ENCODE assay signal across 8 mouse cellular contexts in genomic region chr9:108517931-108518332, GRCm38 (mm10). TPM values are rescaled to one million over a fixed set of nuclear protein-coding genes. Genes with fewer than 3 reads are reported as not detected.
DNase-seq lines count a peak whose midpoint lies in the region; ATAC-seq and TF ChIP-seq lines count a peak whose summit lies in the region.

No protein-coding gene starts in this region.

- H3K4me3 ChIP-seq in cerebellum, adult 2 months (replicated peaks; ENCODE audit: insufficient read depth, low read depth, low read length): peak overlapping the region; percentile 64
- peak overlapping the region; percentile 100 for H3K4me3 ChIP-seq in heart, embryonic 15.5 days
- H3K4me3 ChIP-seq in limb, embryonic 15.5 days: peak overlapping the region; percentile 87

- H3K36me3 ChIP-seq in heart, embryonic 15.5 days: peaks cover 33% of the 10 kb centered on the region
- peaks cover 35% of the 10 kb centered on the region for H3K36me3 ChIP-seq in limb, embryonic 15.5 days

- H3K9ac ChIP-seq in heart, embryonic 15.5 days: peak overlapping the region; percentile 95
- H3K9ac ChIP-seq in limb, embryonic 15.5 days: peak overlapping the region; percentile 97

- DNase-seq in cerebellum, adult 2 months: no peak
- no peak for DNase-seq in cerebellum, adult 18-20 months
- peak; percentile 73 for DNase-seq in thymus, postnatal 0 days (ENCODE audit: low spot score)
- DNase-seq in thymus, adult 18-20 months: no peak
- DNase-seq in ovary, adult 18-20 months (ENCODE audit: low spot score): no peak

- no peaks in the 10 kb centered on the region for H3K9me3 ChIP-seq in heart, embryonic 15.5 days (replicated peaks)
- H3K9me3 ChIP-seq in limb, embryonic 15.5 days: no peaks in the 10 kb centered on the region

- H3K4me2 ChIP-seq in heart, embryonic 15.5 days: peak overlapping the region; percentile 75
- H3K4me2 ChIP-seq in limb, embryonic 15.5 days: peak overlapping the region; percentile 56

- H3K4me1 ChIP-seq in cerebellum, adult 2 months (ENCODE audit: control insufficient read depth, insufficient read depth, low read length): peaks cover 7% of the 10 kb centered on the region; the same call in 1 of the 2 replicates
- H3K4me1 ChIP-seq in heart, embryonic 15.5 days (replicated peaks): peaks cover 20% of the 10 kb centered on the region
- H3K4me1 ChIP-seq in limb, embryonic 15.5 days: peaks cover 15% of the 10 kb centered on the region

- no peak for ATAC-seq in heart, embryonic 15.5 days (replicated peaks; ENCODE audit: insufficient number of reproducible peaks, insufficient read depth, low FRiP score, low read depth)
- no peak for ATAC-seq in limb, embryonic 15.5 days (ENCODE audit: insufficient number of reproducible peaks, low FRiP score, low TSS enrichment, low read depth)
- peak; percentile 10; the same call in 1 of the 2 replicates for ATAC-seq in neutrophil, adult 5-6 weeks (ENCODE audit: extremely low read depth, insufficient number of reproducible peaks, low FRiP score, poor library complexity, severe bottlenecking)

- WGBS in cerebellum, adult 2 months: 0% methylated on average over 13 of the region's 13 CpGs
- under 1% methylated on average over 13 of the region's 13 CpGs for WGBS in heart, embryonic 15.5 days
- under 1% methylated on average over 13 of the region's 13 CpGs for WGBS in limb, embryonic 15.5 days

- H3K27me3 ChIP-seq in cerebellum, adult 2 months (ENCODE audit: control insufficient read depth, insufficient read depth, low read length): no peaks in the 10 kb centered on the region
- no peaks in the 10 kb centered on the region for H3K27me3 ChIP-seq in heart, embryonic 15.5 days
- H3K27me3 ChIP-seq in limb, embryonic 15.5 days: no peaks in the 10 kb centered on the region

- no peak for TF ChIP-seq POLR2A in cerebellum, adult 2 months (IDR thresholded peaks at IDR 0.05; ENCODE audit: borderline replicate concordance, insufficient read depth, low read length)

- peak overlapping the region; percentile 49; the same call in 1 of the 2 replicates for H3K27ac ChIP-seq in cerebellum, adult 2 months (ENCODE audit: insufficient read depth, low read length)
- peak overlapping the region; percentile 98 for H3K27ac ChIP-seq in heart, embryonic 15.5 days
- H3K27ac ChIP-seq in limb, embryonic 15.5 days: peak overlapping the region; percentile 100

- no peak for TF ChIP-seq CTCF in cerebellum, adult 2 months (IDR thresholded peaks at IDR 0.05; ENCODE audit: borderline replicate concordance, insufficient read depth, low read depth, low read length)

RNA-seq across cellular contexts. Expression of gene Qrich1, which starts 1.3 kb away (rescaled TPM):
- 117 and 124 TPM in 2 replicates for polyA plus RNA-seq in cerebellum, adult 2 months (2012; rRNA removed)
- polyA plus RNA-seq in thymus, postnatal 0 days (2015; fragmentation: Nextera tagmentation; extraction: Ambion mirVana): 84.5 and 96.7 TPM in 2 replicates
- 75.1 and 84.6 TPM in 2 replicates for polyA plus RNA-seq in heart, embryonic 15.5 days (2015; fragmentation: Nextera tagmentation; extraction: Ambion mirVana)
- 112 TPM in 2 replicates for polyA plus RNA-seq in limb, embryonic 15.5 days (2015; fragmentation: Nextera tagmentation; extraction: Ambion mirVana)
- 158 TPM in 2 replicates for total RNA-seq in neutrophil, adult 5-6 weeks (2017)

RNA-seq across cellular contexts. Expression of gene Qars, which starts 10.4 kb away (rescaled TPM):
- 99.4 and 107 TPM in 2 replicates for polyA plus RNA-seq in cerebellum, adult 2 months (2012; rRNA removed)
- 113 and 119 TPM in 2 replicates for polyA plus RNA-seq in thymus, postnatal 0 days (2015; fragmentation: Nextera tagmentation; extraction: Ambion mirVana)
- polyA plus RNA-seq in heart, embryonic 15.5 days (2015; fragmentation: Nextera tagmentation; extraction: Ambion mirVana): 49.4 and 67.5 TPM in 2 replicates
- 104 and 107 TPM in 2 replicates for polyA plus RNA-seq in limb, embryonic 15.5 days (2015; fragmentation: Nextera tagmentation; extraction: Ambion mirVana)
- total RNA-seq in neutrophil, adult 5-6 weeks (2017): 97.9 and 119 TPM in 2 replicates

RNA-seq across cellular contexts. Expression of gene Usp19, which starts 27.5 kb away (rescaled TPM):
- 192 and 212 TPM in 2 replicates for polyA plus RNA-seq in cerebellum, adult 2 months (2012; rRNA removed)
- polyA plus RNA-seq in thymus, postnatal 0 days (2015; fragmentation: Nextera tagmentation; extraction: Ambion mirVana): 52.3 and 57.7 TPM in 2 replicates
- polyA plus RNA-seq in heart, embryonic 15.5 days (2015; fragmentation: Nextera tagmentation; extraction: Ambion mirVana): 51.5 and 68.5 TPM in 2 replicates
- polyA plus RNA-seq in limb, embryonic 15.5 days (2015; fragmentation: Nextera tagmentation; extraction: Ambion mirVana): 61.4 and 63.3 TPM in 2 replicates
- 105 and 106 TPM in 2 replicates for total RNA-seq in neutrophil, adult 5-6 weeks (2017)

RNA-seq across cellular contexts. Expression of gene Lamb2, which starts 38.4 kb away (rescaled TPM):
- polyA plus RNA-seq in cerebellum, adult 2 months (2012; rRNA removed): 31.0 and 34.2 TPM in 2 replicates
- 3.9 and 4.4 TPM in 2 replicates for polyA plus RNA-seq in thymus, postnatal 0 days (2015; fragmentation: Nextera tagmentation; extraction: Ambion mirVana)
- 55.5 and 64.2 TPM in 2 replicates for polyA plus RNA-seq in heart, embryonic 15.5 days (2015; fragmentation: Nextera tagmentation; extraction: Ambion mirVana)
- polyA plus RNA-seq in limb, embryonic 15.5 days (2015; fragmentation: Nextera tagmentation; extraction: Ambion mirVana): 78.4 and 79.9 TPM in 2 replicates
- not detected in 2 replicates for total RNA-seq in neutrophil, adult 5-6 weeks (2017)

RNA-seq across cellular contexts. Expression of gene Impdh2, which starts 42.2 kb away (rescaled TPM):
- 70.6 and 76.9 TPM in 2 replicates for polyA plus RNA-seq in cerebellum, adult 2 months (2012; rRNA removed)
- 161 and 172 TPM in 2 replicates for polyA plus RNA-seq in thymus, postnatal 0 days (2015; fragmentation: Nextera tagmentation; extraction: Ambion mirVana)
- polyA plus RNA-seq in heart, embryonic 15.5 days (2015; fragmentation: Nextera tagmentation; extraction: Ambion mirVana): 81.6 and 97.3 TPM in 2 replicates
- polyA plus RNA-seq in limb, embryonic 15.5 days (2015; fragmentation: Nextera tagmentation; extraction: Ambion mirVana): 151 and 157 TPM in 2 replicates
- 61.0 and 75.5 TPM in 2 replicates for total RNA-seq in neutrophil, adult 5-6 weeks (2017)

Comparison
In these comparisons a context has a peak if more than half of its experiments do, and no peak if none do; other contexts are left out.
1. H3K27ac ChIP-seq: peak in every context shown above with its lines; median percentile 100 in limb, embryonic 15.5 days; 98 in heart, embryonic 15.5 days; 49 in cerebellum, adult 2 months.